Mouse (Mus musculus) limb, embryonic 14.5 days (tissue): ENCODE data around the gene Phldb1. TPM values are rescaled to one million over a fixed set of nuclear protein-coding genes. Genes with fewer than 3 reads are reported as not detected.
"Not testable (repeated sequence)": the region's sequence is repeated elsewhere in the genome, so short reads cannot be mapped to it uniquely, and the experiment has no call there.

ENCODE experiments used
- ATAC-seq: fragments of 200-750 bp; cut with Nextera tagmentation; 2 replicates; pipeline ENCODE4 v1.8.0; 2017; ENCODE audit warnings: low read depth, moderate number of reproducible peaks, moderate TSS enrichment; ENCODE audit not compliant: low FRiP score
- DNase-seq: peaks from one replicate; pipeline ENCODE4 v3.0.0-alpha.2; 2015; ENCODE audit warnings: low spot score
- H3K27ac ChIP-seq: fragments of 300-500 bp; sonication (generic); replicated peaks from 2 replicates; pipeline ENCODE4 v1.5.1; 2014; ENCODE audit warnings: low read depth, mild to moderate bottlenecking, low read length, moderate library complexity, mixed read lengths
- H3K27me3 ChIP-seq: fragments of 300-500 bp; sonication (generic); 2 replicates; pipeline ENCODE4 v1.6.1; 2014; ENCODE audit warnings: low read length, mixed read lengths; ENCODE audit not compliant: control insufficient read depth, insufficient read depth
- H3K36me3 ChIP-seq: fragments of 300-500 bp; sonication (generic); 2 replicates; pipeline ENCODE4 v1.6.1; 2014; ENCODE audit warnings: mild to moderate bottlenecking, low read length, moderate library complexity, mixed read lengths; ENCODE audit not compliant: control insufficient read depth, insufficient read depth
- H3K4me1 ChIP-seq: fragments of 300-500 bp; sonication (generic); 2 replicates; pipeline ENCODE4 v1.6.1; 2014; ENCODE audit warnings: antibody characterized with exemption, low read length, mixed read lengths; ENCODE audit not compliant: control insufficient read depth, insufficient read depth
- H3K4me2 ChIP-seq: fragments of 300-500 bp; sonication (generic); replicated peaks from 2 replicates; pipeline ENCODE4 v1.6.1; 2014; ENCODE audit warnings: low read depth, mild to moderate bottlenecking, low read length, moderate library complexity; ENCODE audit not compliant: severe bottlenecking
- H3K4me3 ChIP-seq: fragments of 300-500 bp; sonication (generic); replicated peaks from 2 replicates; pipeline ENCODE4 v1.5.1; 2014; ENCODE audit warnings: low read length
- H3K9ac ChIP-seq: fragments of 300-500 bp; sonication (generic); 2 replicates; pipeline ENCODE4 v1.6.1; 2014; ENCODE audit warnings: mild to moderate bottlenecking, low read depth, low read length, moderate library complexity; ENCODE audit not compliant: severe bottlenecking
- H3K9me3 ChIP-seq: fragments of 300-500 bp; sonication (generic); 2 replicates; pipeline ENCODE4 v1.6.1; 2016; ENCODE audit warnings: low read length; ENCODE audit not compliant: control insufficient read depth
- POLR2A ChIP-seq: fragments of 200-500 bp; IDR thresholded peaks from 2 replicates; pipeline ENCODE4 v1.8.0; 2012; ENCODE audit warnings: inconsistent platforms, mild to moderate bottlenecking, moderate library complexity, borderline replicate concordance; ENCODE audit not compliant: insufficient read depth, insufficient read length; ENCODE audit errors: extremely low read depth
- WGBS: fragments of 180-500 bp; shearing (Covaris S2); extraction: QIAGEN DNeasy Blood & Tissue Kit; methylation state at CpG from one replicate; pipeline ENCODE4 v1.1.7; 2014; 5-methylcytosine and 5-hydroxymethylcytosine counted together
- polyA plus RNA-seq, 2 experiments: library from polyadenylated mRNA; depleted of rRNA in 1 of 2; stranded (reverse) in 1 of 2; unstranded in 1 of 2; fragments of >200 nt; fragmentation: Nextera tagmentation in 1 of 2; extraction: Ambion mirVana in 1 of 2; gene quantifications; 2 replicates each; pipeline versions ENCODE4 v1.2.1 to v1.2.3; 2012 to 2014

Gene Phldb1
- polyA plus RNA-seq (2012; rRNA removed) (85.6 and 113 TPM in 2 replicates), polyA plus RNA-seq (2014; fragmentation: Nextera tagmentation; extraction: Ambion mirVana) (36.5 and 46.2 TPM in 2 replicates)

- TF ChIP-seq POLR2A = peak; percentile 51; the same call in 1 of the 2 replicates
- H3K36me3 ChIP-seq = no peaks in the 10 kb centered on the region
- WGBS = under 1% methylated on average over 40 of the region's 47 CpGs
Observed at GRCm38 (mm10) chr9:44734524-44735494, at the start of gene Phldb1. Phldb1 (minus strand) TSS chr9:44735198.

GRCm38 (mm10) chr9:44772750-44773651, 38.0 kb upstream of the Phldb1 start:
- ATAC-seq (peak; percentile 98), DNase-seq (peak; percentile 98)
- H3K9me3 ChIP-seq = no peaks in the 10 kb centered on the region
- H3K27me3 ChIP-seq = no peaks in the 10 kb centered on the region
- no peaks in the 10 kb centered on the region for H3K4me1 ChIP-seq
- peaks cover 23% of the 10 kb centered on the region for H3K36me3 ChIP-seq
- WGBS = under 1% methylated on average over 41 of the region's 41 CpGs
- no peak for TF ChIP-seq POLR2A
- peak overlapping the region; percentile 81 for H3K4me2 ChIP-seq
- peak overlapping the region; percentile 83 for H3K4me3 ChIP-seq
- peak overlapping the region; percentile 93 for H3K9ac ChIP-seq
- H3K27ac ChIP-seq = peak overlapping the region; percentile 90

More at GRCm38 (mm10) chr9:44734524-44735494, at the start of gene Phldb1:
- Histone ChIP-seq H3K27ac (peak within 1 kb of the TSS; percentile 86), H3K9ac (peak within 1 kb of the TSS; percentile 73), H3K4me2 (peak within 1 kb of the TSS; percentile 95), H3K4me1 (peaks cover 28% of the 10 kb centered on the region), H3K9me3 (no peaks in the 10 kb centered on the region), H3K27me3 (no peaks in the 10 kb centered on the region), H3K4me3 (peak within 1 kb of the TSS; percentile 69)
- ATAC-seq (peak; percentile 69), DNase-seq (peak; percentile 83)

GRCm38 (mm10) chr9:44772392-44772749, 37.4 kb upstream of the Phldb1 start:
- TF ChIP-seq POLR2A = no peak
- DNase-seq (no peak), ATAC-seq (no peak)
- H3K36me3 ChIP-seq = peaks cover 23% of the 10 kb centered on the region
- H3K27me3 ChIP-seq = no peaks in the 10 kb centered on the region
- no peaks in the 10 kb centered on the region for H3K9me3 ChIP-seq
- H3K9ac ChIP-seq = no peak overlapping the region
- no peak overlapping the region for H3K27ac ChIP-seq
- no peak overlapping the region for H3K4me3 ChIP-seq
- WGBS = 29% methylated on average over 5 of the region's 5 CpGs
- no peaks in the 10 kb centered on the region for H3K4me1 ChIP-seq
- no peak overlapping the region for H3K4me2 ChIP-seq

GRCm38 (mm10) chr9:44771376-44771775, 36.4 kb upstream of the Phldb1 start:
- Histone ChIP-seq H3K4me3 (no peak overlapping the region), H3K27me3 (no peaks in the 10 kb centered on the region), H3K4me1 (peaks cover 1% of the 10 kb centered on the region), H3K4me2 (no peak overlapping the region), H3K9ac (no peak overlapping the region), H3K9me3 (no peaks in the 10 kb centered on the region), H3K27ac (no peak overlapping the region), H3K36me3 (peaks cover 13% of the 10 kb centered on the region)
- 89% methylated on average over 5 of the region's 5 CpGs for WGBS
- ATAC-seq (no peak), DNase-seq (no peak)
- no peak for TF ChIP-seq POLR2A

- H3K4me1 ChIP-seq = peaks cover 11% of the 10 kb centered on the region
- H3K9me3 ChIP-seq, H3K9ac ChIP-seq, H3K36me3 ChIP-seq, ATAC-seq, DNase-seq, H3K27ac ChIP-seq, H3K27me3 ChIP-seq: not testable (repeated sequence)
- peak overlapping the region; percentile 96 for H3K4me3 ChIP-seq
- peak overlapping the region; percentile 79; the same call in 1 of the 2 replicates for H3K4me2 ChIP-seq
- WGBS = 39% methylated on average over 7 of the region's 9 CpGs
Observed at GRCm38 (mm10) chr9:44768029-44768394, 33.0 kb upstream of the Phldb1 start.
